Mouse (Mus musculus) thymus, postnatal 14 days (tissue): ENCODE results near the gene Mettl27.
"Not testable (repeated sequence)": the region's sequence is repeated elsewhere in the genome, so short reads cannot be mapped to it uniquely, and the experiment has no call there.

Experiments
- DNase-seq: peaks from one replicate; pipeline ENCODE4 v3.0.0; 2021

The Mettl27 gene

DNA sequence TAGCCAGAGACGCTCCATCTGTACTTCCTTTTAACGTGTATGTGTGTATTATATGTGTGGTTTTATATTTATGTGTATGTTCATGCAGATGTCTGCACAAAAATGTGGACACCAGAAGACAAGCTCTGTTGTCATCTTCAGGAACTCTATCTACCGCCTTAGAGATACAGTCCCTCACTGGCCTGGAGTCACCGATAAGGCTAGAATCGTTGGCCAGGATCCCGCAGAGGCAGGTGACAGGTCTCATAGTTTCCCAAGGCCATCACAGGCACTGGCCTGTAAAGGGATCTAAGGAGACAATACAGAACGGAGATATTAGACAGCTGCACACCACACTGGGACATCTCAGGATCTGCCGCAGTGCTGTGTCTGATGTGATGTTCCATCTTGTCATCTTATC, 11.1 kb upstream of the Mettl27 start:
- no peak for DNase-seq

DNA sequence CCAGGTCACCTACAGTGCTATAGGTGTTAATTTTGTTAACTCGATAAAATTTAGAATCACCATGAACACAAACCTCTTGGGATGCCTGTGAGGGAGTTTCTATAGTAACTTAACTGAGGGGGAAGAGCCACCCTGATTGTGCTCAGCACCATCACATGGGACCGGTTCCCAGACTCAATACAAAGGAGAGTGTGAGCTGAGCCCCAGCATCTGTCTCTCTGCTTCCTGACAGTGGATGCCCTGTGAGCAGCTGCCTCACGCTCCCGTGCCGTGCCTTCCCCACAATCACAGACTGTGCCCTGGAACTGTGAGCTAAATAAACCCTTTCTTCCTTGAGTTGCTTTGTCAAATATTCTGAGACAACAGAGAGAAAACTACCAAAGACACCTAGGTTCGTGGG, 9.0 kb upstream of the Mettl27 start:
- no peak for DNase-seq

DNA sequence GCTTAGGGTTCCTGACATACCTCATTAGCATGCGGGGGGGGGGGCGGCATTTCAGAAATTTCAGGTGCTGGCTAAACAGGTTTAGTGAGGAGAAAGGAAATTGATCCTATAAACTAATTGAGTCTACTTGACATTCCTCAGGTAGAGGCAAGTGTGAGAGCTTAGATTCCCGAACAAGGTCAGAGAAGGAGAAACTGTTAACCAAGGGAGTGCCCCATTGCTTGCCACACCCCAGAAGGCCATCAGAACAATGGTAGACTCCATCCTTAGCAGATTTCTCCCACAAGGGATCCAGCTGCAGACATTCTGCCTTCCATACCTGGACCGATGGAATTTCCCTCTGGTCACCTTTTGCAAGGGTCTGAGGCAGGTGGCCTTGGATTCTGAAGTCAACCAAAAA, 5.4 kb upstream of the Mettl27 start:
- no peak for DNase-seq

DNA sequence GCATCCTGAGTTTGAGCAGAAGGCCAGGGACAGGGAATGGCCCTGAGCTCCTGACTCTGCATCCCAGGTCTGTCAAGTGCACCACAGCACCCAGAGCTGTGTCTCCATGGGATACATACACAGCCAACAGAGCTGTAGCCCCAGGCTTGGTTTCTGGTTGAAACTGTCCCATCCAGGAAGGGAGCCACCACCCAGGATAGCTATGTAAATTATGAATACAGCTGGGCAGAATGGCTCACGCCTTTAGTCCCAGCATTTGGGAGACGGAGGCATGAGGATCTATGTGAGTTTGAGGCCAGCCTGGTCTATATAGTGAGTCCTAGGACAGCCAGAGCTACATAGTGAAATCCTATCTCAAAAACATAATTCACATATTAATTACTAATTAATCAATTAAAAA, 2.2 kb upstream of the Mettl27 start:
- no peak for DNase-seq

DNA sequence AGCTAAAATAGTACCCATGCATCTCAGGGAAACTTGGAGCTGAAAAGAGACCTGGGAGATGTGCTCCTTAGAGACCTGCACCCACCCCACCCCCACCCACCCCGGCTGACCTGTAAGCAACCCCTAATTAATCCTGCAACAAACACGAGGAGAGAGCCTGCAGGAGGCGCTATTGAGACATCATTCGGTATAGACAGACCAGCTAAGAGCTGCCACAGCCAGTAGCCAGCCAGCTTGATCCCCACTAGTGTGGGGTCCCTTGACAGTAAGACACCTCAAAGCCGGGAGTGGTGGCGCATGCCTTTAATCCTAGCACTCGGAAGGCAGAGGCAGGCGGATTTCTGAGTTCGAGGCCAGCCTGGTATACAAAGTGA, 722 bp downstream of the Mettl27 start:
- peak; percentile 78 for DNase-seq

DNA sequence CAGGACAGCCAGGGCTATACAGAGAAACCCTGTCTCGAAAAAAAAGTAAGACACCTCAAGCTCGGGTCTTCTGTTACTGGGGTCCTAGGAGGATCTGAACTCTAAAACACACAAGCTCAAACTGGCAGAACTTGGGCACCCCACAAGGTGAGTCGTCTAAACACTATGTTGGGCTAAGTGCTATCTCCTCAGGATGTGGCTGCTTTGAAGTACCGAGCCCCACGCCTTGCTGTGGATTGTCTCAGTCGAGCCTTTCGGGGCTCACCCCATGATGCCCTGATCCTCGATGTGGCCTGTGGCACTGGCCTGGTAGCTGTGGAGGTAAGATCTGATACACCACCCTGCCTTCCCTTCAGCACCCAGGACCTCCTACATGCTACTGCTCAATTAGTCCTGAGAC, 1.1 kb downstream of the Mettl27 start:
- peak; percentile 67 for DNase-seq

DNA sequence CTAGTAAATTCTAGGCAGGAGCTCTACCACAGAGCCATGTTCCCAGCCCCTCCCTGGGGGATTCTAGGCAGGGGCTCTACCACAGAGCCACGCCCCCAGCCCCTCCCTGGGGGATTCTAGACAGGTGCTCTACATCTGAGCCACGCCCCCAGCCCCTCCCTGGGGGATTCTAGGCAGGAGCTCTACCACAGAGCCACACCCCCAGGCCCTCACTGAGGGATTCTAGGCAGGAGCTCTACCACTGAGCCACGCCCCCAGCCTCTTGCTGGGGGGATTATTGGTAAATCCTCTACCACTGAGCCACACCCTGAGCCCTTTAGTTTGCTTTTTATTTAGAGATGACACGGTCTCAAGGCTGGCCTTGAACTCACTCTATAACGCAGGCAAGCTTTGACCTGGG, 1.5 kb downstream of the Mettl27 start:
- peak; percentile 43 for DNase-seq

DNA sequence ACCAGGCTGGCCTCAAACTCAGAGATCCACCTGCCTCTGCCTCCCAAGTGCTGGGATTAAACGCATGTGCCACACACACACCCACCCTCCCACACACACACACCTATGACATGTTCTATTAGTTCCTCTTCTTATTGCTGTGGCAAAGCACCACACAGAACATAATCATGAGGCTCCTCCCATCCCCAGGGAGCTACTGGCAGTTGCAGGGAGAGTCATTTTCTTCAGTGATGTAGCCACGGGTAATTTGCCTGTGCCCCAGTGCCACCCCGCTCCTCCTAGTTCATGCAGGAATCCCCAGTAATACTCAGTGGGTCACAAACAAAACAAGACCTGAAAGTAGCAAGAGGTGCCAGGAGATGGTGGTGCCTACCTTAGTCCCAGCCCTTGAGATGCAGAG, 2.5 kb downstream of the Mettl27 start:
- DNase-seq, result no peak

DNA sequence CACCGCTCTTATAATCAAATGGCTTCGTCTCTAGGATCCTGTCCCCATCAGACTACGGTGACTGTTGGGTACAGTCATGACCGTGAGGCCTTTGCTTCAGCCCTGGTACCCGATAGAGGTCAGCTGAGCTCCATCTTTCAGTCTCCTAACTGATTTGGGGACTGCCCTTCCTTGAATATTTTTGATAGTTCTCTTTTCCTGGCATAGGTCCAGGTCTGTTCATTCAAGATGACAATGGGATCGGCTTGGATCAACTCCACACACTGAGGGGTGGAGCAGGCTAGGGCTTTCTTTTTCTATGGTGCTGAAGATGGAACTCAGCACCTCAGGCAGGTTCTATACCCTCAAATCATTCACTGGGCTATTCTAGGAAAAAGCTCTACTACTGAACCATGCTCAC, 3.9 kb downstream of the Mettl27 start:
- DNase-seq, result no peak

DNA sequence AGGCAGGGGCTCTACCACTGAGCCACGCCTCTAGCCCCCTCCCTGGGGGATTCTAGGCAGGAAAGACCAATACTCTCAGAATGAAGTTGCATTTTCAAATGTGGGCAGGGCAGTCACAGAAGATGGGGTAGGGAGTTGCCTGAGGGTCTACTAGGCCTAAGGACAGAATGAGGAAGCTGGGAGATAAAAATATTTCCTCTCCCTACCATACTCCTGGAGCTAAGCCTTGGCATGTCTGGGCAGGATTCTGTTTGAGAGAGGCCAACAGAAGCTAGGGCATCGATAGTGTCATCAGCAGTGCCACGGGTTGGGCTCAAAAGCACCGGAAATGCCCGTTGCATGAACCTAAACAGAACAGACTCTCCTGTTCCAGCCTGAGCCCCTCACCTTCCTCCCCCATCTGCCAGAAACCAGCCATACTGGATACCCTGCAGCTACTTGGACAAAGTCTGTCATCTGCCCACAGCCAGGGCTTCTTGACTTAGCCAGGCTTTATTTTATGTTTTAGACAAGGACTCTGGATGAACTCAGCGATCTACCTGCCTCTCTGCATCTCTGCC, 4.5 kb downstream of the Mettl27 start:
- DNase-seq, result no peak

DNA sequence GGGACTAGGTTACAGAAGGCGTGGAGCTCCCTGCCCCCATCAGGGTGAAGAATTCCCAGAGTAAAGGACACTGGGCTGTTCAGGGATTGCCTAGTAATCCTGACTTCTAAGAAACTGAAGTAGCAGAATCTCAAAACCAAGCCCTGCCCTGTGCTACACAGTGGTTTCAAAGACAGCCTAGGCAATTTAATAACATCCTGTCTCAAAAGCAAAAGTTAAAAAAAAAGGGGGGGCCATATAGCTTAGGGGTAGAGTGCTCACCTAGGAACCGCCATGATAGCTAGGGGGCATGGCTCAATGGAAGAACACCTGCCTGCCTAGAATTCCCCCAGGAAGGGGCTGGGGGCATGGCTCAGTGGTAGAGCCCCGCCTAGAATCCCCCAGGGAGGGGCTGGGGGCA, 6.9 kb downstream of the Mettl27 start:
- DNase-seq, result no peak

DNA sequence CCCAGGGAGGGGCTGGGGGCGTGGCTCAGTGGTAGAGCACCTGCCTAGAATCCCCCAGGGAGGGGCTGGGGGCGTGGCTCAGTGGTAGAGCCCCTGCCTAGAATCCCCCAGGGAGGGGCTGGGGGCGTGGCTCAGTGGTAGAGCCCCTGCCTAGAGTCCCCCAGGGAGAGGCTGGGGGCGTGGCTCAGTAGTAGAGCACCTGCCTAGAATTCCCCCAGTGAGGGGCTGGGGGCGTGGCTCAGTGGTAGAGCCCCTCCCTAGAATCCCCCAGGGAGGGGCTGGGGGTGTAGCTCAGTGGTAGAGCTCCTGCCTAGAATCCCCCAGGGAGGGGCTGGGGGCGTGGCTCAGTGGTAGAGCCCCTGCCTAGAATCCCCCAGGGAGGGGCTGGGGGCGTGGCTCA, 7.4 kb downstream of the Mettl27 start:
- not testable (repeated sequence) for DNase-seq

DNA sequence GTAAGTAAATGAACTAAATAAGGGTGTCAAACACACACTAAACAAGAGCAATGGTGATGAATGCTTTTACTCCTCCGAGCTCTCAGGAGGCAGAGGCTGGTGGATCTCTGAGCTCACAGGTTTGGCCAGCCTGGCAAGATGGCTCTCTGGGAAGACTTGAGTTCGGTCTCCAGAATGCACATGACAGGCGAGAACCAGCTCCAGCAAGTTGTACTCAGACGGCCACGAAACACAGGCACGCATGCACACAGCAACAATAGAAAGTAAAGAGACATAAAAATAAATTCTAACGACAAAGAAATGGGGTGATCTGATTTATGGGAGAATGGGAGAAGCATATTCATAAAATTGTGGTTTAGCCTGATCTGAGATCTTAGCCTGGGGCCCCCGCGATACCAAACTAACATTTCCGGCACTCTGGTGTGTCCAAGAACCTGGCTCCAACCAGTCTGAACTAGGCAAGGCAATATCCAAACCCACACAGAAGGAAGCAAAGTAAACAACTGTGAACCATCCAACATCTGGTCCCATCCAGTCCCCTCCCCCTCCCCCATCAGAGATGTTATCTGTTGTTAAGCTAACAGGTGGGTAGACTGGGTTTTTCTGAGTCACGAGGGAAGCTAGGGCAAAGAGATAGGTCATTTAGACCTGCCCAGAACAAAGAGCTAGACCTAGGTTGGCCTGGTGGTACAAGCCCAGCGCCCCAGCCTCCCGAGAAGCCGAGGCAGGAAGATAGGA, 9.5 kb downstream of the Mettl27 start:
- DNase-seq, result peak; percentile 90

DNA sequence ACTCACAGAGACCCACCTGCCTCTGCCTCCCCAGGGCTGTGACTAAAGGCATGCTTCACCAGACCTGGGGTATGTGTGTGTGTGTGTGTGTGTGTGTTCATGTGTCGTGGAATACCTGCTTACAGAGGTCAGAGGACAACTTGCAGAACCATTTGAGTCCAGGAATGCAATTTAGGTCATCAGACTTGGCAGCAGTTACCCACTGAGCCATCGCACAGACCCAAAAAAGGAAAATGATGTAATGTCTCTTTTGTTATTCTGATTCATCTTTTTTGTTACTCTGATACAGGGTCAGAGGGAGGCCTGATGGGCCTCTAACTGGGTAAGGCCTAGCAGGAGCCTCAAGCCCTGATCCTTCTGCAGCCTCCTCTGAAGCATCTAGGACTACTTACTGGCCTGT, 10.6 kb downstream of the Mettl27 start:
- no peak for DNase-seq

DNA sequence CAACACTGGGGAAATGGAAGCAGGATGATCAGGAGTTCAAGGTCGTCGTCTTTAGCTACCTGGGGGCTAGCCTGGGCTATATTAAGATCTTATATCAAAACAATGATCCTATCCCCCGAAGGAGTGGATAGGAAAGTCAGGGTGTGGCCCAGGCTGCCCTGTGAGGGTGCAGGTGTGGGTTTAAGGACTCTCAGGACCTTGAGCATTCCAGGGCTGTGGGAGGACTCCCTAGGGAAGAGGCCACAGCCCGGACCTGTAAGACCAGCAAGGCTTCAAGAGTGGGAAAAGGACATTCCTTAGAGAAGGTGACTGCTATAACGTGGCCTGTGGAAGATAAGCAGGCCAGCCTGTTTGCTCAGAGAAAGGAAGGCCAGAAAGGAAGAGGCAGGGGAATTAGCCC, 12.0 kb downstream of the Mettl27 start:
- DNase-seq, result no peak

DNA sequence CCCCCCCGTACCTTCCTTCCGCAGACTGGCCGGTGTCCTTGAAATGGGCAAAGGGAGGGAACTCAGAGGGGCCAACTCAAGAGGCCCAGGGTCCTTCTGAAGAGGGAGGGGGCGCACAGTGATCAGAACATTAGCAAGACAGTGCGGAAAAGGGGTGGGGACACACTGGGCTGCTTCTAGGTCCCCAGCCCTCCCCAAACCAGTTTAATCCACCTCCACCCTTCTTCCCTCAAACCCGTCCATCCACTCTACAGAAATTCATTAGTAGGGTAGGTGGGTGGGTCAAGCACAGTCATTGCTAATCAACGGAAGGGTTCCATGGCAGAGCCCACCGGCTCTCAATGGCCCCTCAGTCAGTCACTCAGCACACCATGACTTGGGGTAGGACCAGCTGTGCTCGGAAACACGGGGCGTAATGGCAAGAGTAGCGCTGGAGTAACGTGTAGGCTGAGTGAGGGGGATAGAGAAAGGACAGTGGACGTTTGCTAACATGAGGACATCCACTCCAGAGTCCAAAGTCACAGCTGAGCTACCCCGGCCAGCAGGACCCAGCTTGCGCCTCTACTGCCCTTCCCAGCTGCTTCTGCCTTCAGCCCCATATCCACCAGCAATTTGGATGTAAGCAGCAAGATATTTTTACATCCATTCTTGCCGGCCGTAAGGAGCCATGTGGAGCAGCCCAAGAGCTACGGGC, 13.2 kb downstream of the Mettl27 start:
- DNase-seq, result no peak

DNA sequence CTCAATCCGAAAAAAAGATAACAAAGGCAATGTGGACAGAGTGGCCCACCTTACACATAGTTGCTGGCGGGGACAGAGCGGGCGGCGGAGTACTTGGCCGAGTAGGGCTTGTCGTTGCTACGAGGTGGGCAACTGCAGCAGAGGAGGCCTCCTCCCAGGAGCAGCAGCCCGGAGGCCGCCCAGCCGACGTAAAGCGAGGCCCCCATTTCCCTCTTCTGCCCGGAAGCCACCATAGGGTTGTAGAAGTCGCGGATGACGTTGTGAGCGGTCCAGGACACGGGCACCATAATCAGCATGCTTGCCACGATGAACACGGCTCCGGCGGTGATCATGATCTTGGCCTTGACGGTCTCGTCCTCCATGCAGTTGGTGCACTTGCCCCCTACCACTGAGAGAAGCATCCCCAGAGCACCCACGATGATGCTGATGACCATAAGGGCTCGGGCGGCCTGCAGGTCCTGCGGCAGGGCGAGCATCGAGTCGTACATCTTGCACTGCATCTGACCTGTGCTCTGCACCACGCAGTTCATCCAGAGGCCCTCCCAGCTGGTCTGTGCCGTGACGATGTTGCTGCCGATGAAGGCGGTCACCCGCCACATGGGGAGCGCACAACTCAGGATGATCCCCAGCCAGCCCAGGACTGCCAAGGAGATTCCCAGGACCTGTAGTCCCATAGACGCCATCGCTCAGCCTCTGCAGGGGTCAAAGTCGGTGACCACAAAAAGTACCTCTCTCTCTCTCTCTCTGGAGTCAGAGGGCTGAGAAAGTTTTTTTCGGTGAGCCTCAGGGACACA, 14.1 kb downstream of the Mettl27 start:
- DNase-seq, result peak; percentile 21

DNA sequence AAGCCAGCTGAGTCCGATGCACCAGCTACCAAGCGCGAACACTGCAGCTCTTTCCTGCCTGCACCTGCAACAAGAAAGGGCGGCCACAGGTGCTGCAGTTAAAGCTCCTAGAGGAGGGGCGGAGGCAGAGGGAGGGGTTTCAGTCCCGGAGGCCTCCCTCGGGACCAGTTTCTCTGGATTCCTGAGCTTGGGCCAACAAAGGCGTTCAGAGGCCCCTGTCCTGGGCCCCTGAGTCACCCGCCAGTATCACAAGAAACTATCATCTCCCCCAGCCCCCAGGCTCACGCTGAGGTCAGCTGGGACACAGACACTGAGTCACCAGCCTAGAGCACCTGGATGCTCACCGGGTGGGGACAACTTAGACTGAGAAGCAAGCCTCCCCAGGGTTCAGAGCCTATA, 14.7 kb downstream of the Mettl27 start, which contains the start of gene Cldn4:
Gene Cldn4 (minus strand): TSS at position 78 of the 399 bp plus-strand sequence.
- peak; percentile 87 for DNase-seq

DNA sequence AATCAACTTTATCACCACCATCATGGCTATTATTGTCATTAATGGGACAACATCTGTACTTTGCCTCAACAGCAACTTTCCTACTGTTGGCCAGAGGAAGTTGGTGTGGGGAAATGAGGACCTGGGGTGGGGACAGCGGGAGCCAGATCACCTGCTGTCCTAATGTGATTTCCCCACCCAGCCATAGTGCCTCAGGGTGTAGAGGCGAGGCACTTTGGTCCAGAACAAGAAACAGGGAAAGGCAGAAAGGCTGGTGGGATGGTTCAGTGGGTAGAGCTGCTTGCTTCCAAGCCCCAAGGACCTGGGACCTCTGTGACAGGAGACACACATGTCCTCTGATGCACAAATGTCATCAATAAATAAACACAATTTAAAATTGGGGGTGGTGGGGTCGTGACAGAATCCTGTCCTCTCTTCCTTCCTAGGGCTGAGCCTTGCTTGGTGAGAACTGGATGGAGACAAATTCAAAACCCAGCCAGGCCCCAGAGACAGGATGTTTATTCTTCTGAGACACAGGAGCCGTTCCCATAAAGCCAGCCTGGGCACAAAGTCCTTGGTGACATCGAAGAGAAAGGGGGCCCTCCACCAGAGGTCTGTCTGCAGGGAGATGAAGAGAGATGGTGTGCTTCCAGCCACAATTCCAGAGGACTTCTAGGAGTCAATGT, 15.4 kb downstream of the Mettl27 start:
- DNase-seq, result peak; percentile 49

DNA sequence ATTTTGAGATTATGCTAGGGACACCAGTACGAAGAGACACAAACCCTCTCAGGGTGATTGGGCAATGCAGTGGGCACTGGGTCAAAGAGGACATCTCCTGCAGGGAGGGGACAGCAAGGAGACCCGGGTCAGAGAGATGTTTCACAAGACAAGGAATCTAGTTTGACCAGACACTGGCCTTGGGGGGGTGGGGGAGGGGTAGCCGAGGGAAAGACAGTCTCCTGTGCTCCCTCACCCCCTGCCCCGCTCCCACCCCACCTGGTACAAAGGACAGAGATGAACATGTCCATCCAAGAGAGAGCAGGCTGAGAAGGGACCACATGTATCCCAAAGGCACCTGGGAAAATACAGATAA, 15.9 kb downstream of the Mettl27 start:
- no peak for DNase-seq

DNA sequence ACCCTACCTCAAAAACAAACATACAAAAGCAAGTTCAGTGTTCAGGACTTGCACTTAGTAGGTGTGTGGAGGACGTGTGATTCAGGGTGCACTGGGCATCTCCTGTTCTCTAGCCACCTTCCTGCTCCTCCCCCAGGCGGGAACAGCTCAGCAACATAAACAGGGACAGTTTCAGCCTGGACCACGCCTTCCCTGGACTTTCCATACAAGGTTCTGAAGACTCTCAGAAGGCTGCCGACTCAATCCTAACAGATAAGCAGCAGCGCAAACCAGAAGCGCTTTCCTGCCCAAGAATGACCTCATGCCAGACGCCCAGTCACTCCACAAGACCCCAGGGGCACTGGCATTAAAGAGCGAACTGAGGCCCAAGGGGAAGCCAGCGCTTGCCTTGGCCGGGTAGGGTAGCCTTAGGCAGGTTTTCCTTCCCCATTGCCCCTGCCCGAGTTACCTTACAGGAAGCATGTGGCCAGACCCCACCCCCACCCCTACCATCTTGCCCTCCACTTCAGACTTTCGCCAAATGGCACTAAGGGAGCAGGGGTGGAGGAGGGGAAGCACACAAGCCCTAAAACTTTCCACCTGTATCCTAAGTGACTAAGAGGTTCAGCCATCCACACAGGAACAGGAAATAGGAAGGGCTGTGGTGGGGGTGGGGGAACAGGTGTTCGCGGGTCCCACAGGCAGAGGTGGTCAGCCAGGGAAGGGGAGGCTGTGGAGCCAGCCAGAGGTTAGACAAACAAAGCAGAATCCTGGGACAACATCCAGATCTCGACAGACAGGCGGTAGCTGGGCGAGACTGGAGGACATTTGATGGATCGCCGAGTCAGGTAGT, 19.1 kb downstream of the Mettl27 start:
- peak; percentile 70 for DNase-seq

DNA sequence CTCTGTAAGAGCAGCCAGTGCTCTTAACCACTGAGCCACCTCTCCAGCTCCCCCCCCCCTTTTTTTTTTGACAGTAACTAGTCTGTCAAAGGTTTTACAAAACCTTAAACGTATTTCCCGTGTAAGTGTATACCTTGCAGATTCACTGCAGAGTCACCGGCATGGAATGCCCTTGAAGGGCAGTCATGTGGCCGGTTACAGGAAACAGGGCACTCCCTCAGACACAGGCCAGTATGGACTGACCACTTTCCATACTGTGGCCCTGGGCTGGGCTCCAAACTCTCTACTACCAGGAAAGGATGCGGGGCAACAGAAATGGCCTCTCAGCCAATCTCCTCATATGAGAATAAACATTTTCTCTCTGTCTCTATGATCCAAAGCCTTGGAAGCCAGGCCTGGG, 23.3 kb downstream of the Mettl27 start:
- DNase-seq, result no peak
